Mouse (Mus musculus) lung, postnatal 0 days (tissue): ENCODE measurements around the gene Ncoa4. TPM values are rescaled to one million over a fixed set of nuclear protein-coding genes. Genes with fewer than 3 reads are reported as not detected.
"Not testable (repeated sequence)": the region's sequence is repeated elsewhere in the genome, so short reads cannot be mapped to it uniquely, and the experiment has no call there.

Source experiments
- ATAC-seq: fragments of 200-750 bp; cut with Nextera tagmentation; 2 replicates; pipeline ENCODE4 v1.8.0; 2017; ENCODE audit warnings: moderate library complexity
- DNase-seq: peaks from one replicate; pipeline ENCODE4 v3.0.0-alpha.2; 2016; ENCODE audit warnings: low spot score
- H3K27ac ChIP-seq: fragments of 300-500 bp; sonication (generic); 2 replicates; pipeline ENCODE4 v1.5.1; 2014; ENCODE audit warnings: antibody characterized with exemption, mild to moderate bottlenecking, low read length, mixed read lengths
- H3K27me3 ChIP-seq: fragments of 300-500 bp; sonication (generic); replicated peaks from 2 replicates; pipeline ENCODE4 v1.6.1; 2014; ENCODE audit warnings: low read length, mixed read lengths; ENCODE audit not compliant: insufficient read depth
- H3K36me3 ChIP-seq: fragments of 300-500 bp; sonication (generic); 2 replicates; pipeline ENCODE4 v1.6.1; 2014; ENCODE audit warnings: low read length, mixed read lengths; ENCODE audit not compliant: insufficient read depth
- H3K4me1 ChIP-seq: fragments of 300-500 bp; sonication (generic); 2 replicates; pipeline ENCODE4 v1.6.1; 2014; ENCODE audit warnings: antibody characterized with exemption, low read depth, low read length, mixed read lengths; ENCODE audit not compliant: insufficient read depth
- H3K4me2 ChIP-seq: fragments of 300-500 bp; sonication (generic); replicated peaks from 2 replicates; pipeline ENCODE4 v1.6.1; 2014; ENCODE audit warnings: low read depth, mild to moderate bottlenecking, low read length, moderate library complexity, mixed read lengths
- H3K4me3 ChIP-seq: fragments of 300-500 bp; sonication (generic); 2 replicates; pipeline ENCODE4 v1.5.1; 2014; ENCODE audit warnings: low read depth, low read length
- H3K9ac ChIP-seq: fragments of 300-500 bp; sonication (generic); replicated peaks from 2 replicates; pipeline ENCODE4 v1.6.1; 2014; ENCODE audit warnings: low read depth, mild to moderate bottlenecking
- H3K9me3 ChIP-seq: fragments of 300-500 bp; sonication (generic); 2 replicates; pipeline ENCODE4 v1.6.1; 2016; ENCODE audit warnings: low read length, mixed read lengths
- CTCF ChIP-seq: IDR thresholded peaks from 2 replicates; pipeline ENCODE4 v1.5.1; 2016; ENCODE audit warnings: antibody characterized with exemption, mild to moderate bottlenecking
- EP300 ChIP-seq: IDR thresholded peaks from 2 replicates; pipeline ENCODE4 v1.6.1; 2016; ENCODE audit warnings: antibody characterized with exemption, mild to moderate bottlenecking, control low read depth
- WGBS: fragments of 180-500 bp; shearing (Covaris S2); extraction: QIAGEN DNeasy Blood & Tissue Kit; methylation state at CpG from one replicate; pipeline ENCODE4 v1.1.7; 2014; 5-methylcytosine and 5-hydroxymethylcytosine counted together
- polyA plus RNA-seq: library from polyadenylated mRNA; unstranded; fragments of >200 nt; fragmentation: Nextera tagmentation; extraction: Ambion mirVana; gene quantifications from 2 replicates; pipeline ENCODE4 v1.2.1, GENCODE M21; 2015

Ncoa4 gene
- polyA plus RNA-seq, 1 experiment from 2014 or later, result 73.5 TPM

DNA sequence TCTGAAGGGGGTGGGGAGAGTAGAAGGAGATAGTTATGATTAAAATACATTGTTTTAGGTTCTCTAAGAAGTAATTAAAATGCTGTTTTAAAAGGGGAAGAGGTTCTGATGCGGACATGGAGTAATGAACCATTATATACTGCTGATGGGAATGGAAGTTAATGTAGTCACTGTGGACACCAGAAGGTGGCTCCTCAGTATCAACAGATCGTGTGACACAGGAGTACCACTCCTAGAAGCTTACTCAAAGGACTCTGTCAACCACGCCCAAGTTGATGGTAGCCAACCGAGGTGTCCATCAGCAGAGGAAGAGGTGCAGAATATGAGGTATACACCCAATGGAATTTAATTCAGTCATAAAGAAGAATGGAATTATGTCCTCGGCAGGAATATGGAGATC, 31.3 kb upstream of the Ncoa4 start:
- no peaks in the 10 kb centered on the region for H3K4me1 ChIP-seq
- H3K9ac ChIP-seq, result no peak overlapping the region
- TF ChIP-seq CTCF, result no peak
- TF ChIP-seq EP300, result no peak
- no peak overlapping the region for H3K4me2 ChIP-seq
- H3K9me3 ChIP-seq, result no peaks in the 10 kb centered on the region
- 0 out of 2 replicates have a peak, but pooled peaks cover 3% of the 10 kb centered on the region for H3K27me3 ChIP-seq
- DNase-seq, result no peak
- 76% methylated on average over 5 of the region's 5 CpGs for WGBS
- no peak overlapping the region for H3K4me3 ChIP-seq
- H3K36me3 ChIP-seq, result no peaks in the 10 kb centered on the region
- no peak for ATAC-seq
- H3K27ac ChIP-seq, result no peak overlapping the region

DNA sequence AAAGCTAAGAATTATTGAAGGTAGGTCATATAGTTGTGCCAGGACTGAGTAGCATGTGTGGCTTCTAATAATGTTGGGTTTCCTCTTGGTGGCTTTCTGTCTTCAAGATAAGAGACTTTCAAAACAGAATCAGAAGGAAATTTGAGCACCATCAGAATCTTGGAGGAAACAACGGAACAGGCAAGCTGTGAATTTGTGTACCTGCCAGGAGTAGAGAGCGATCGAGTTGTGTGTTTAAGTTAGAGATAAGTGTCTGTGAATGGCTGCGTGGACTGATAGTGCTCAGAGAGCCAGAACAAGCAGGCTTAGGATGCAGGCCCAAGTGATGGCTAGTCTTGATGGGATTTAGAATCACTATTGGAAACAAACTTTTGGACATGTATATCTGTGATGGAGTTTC, 27.8 kb upstream of the Ncoa4 start:
- no peaks in the 10 kb centered on the region for H3K9me3 ChIP-seq
- no peak overlapping the region for H3K4me3 ChIP-seq
- no peak overlapping the region for H3K4me2 ChIP-seq
- WGBS, result 24% methylated on average over 4 of the region's 4 CpGs
- DNase-seq (no peak), ATAC-seq (no peak)
- no peaks in the 10 kb centered on the region for H3K4me1 ChIP-seq
- H3K27me3 ChIP-seq, result 0 out of 2 replicates have a peak, but pooled peaks cover 3% of the 10 kb centered on the region
- TF ChIP-seq CTCF (no peak), EP300 (no peak)
- no peak overlapping the region for H3K27ac ChIP-seq
- H3K9ac ChIP-seq, result no peak overlapping the region
- H3K36me3 ChIP-seq, result no peaks in the 10 kb centered on the region

DNA sequence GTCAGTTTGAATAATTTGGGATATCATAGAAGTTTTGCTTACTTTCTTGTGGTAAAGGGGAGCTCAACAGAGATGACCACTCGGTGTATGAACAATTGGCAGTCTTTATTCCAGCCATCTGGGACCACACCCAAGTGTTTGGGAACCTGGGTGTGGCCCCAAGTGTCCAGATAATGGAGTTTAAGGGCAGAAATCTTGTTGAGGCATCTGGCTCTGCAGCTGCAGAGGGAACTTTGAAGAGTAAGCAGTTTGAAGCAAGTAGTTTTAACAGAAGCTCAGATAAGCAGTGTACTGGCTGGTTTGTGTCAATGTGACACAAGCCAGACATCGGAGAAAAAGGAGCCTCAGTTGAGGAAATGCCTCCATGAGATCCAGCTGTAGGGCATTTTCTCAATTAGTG, 25.4 kb upstream of the Ncoa4 start:
- Histone ChIP-seq H3K4me3 (no peak overlapping the region), H3K27me3 (0 out of 2 replicates have a peak, but pooled peaks cover 3% of the 10 kb centered on the region), H3K4me2 (no peak overlapping the region), H3K9ac (no peak overlapping the region), H3K27ac (no peak overlapping the region), H3K4me1 (no peaks in the 10 kb centered on the region), H3K9me3 (no peaks in the 10 kb centered on the region), H3K36me3 (no peaks in the 10 kb centered on the region)
- no peak for TF ChIP-seq EP300
- TF ChIP-seq CTCF, result no peak
- ATAC-seq (no peak), DNase-seq (peak; percentile 25)
- 43% methylated on average over 2 of the region's 2 CpGs for WGBS

DNA sequence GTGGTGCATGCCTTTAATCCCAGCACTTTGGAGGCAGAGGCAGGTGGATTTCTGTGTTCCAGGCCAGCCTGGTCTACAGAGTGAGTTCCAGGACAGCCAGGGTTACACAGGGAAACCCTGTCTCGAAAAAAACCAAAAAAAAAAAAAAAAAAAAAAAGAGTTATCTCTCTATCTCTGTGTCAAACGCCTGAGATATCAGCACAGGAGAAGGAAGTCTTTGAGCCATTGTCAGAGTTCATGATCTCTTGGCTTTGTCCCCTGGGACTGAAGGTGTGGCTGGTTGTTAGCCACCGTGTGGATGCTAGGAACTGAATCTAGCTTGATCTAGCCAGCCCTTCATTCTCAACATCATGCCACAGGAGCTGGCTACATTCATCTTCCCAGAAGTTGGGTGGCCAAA, 23.2 kb upstream of the Ncoa4 start:
- 39% methylated on average over 3 of the region's 3 CpGs for WGBS
- not testable (repeated sequence) for H3K27me3 ChIP-seq, DNase-seq, H3K4me1 ChIP-seq, H3K4me3 ChIP-seq, ATAC-seq, H3K9me3 ChIP-seq, H3K27ac ChIP-seq, H3K4me2 ChIP-seq, H3K36me3 ChIP-seq, H3K9ac ChIP-seq

DNA sequence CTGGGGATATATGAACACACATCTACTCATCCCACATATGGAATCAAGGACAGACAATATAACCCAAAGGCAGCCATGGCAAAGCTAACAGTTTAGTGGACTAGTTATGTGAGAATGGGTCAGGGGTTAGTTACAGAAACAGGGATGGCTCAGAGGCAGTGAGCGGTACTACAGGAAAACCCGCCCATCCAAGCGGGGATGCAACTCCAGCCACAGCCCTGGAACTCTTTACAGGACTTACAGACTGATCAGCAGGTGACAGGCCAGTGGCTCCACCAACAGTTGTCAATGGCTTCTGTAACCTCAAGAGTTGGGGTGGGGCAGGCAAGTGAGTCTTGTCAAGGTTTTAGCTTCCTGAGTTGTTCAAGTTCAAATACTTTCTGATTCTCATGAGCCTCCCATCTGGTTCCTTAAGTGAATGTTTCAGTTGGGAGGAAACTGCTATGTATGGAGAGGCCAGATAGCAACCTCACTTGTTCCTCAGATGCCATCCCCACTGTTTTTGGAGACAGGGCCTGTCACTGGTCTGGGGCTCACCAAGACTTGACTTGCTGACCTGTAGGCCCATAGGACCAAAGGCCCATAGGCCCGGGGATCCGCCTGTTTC, 19.2 kb upstream of the Ncoa4 start:
- no peak for ATAC-seq
- DNase-seq, result no peak
- TF ChIP-seq CTCF (no peak), EP300 (no peak)
- WGBS, result 80% methylated on average over 5 of the region's 5 CpGs
- no peaks in the 10 kb centered on the region for H3K9me3 ChIP-seq
- no peaks in the 10 kb centered on the region for H3K4me1 ChIP-seq
- H3K27ac ChIP-seq, result no peak overlapping the region
- no peaks in the 10 kb centered on the region for H3K27me3 ChIP-seq
- H3K9ac ChIP-seq, result no peak overlapping the region
- no peak overlapping the region for H3K4me2 ChIP-seq
- no peaks in the 10 kb centered on the region for H3K36me3 ChIP-seq
- no peak overlapping the region for H3K4me3 ChIP-seq

DNA sequence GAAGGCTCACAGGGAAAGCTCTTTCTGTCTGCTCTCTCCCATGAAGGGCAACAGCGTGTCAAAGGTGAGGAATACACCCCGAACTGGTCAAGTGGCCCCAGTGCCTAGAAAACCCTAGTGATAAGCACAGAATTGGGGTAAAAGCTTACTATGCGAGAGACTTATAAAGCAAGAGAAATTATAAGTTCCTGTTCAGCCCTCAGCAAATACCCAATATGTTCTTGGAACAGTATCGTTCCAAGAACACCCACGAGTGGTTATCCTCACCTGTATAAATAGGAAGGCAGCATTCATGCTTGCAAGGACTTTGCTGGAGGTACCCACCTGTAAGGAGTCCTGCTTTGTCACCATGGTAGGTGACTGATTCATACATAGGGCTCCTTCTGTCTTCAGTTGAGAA, 17.9 kb upstream of the Ncoa4 start, which contains the start of gene Msmb:
Gene Msmb, plus strand, starts transcription at position 301 of the 400 bp plus-strand sequence.
- TF ChIP-seq EP300 (no peak), CTCF (no peak)
- 83% methylated on average over 5 of the region's 5 CpGs for WGBS

DNA sequence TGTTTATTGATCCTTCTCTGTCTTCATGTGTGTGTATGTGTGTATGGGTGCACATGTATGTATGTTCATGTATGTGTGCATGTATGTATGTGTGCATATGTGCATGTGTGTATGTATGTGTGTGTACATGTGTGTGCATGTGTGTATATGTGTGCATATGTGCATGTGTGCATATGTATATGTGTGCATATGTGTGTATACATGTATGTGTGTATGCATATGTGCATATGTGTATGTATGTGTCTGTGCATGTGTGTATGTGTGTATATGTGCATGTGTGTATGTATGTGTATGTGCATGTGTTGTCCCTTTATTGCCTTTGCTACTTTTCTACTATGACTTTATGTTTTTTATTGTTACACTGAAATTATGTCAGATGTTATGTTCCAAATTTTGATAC, 14.9 kb upstream of the Ncoa4 start:
- Histone ChIP-seq H3K4me2 (no peak overlapping the region), H3K4me3 (no peak overlapping the region), H3K27ac (no peak overlapping the region), H3K9me3 (peaks cover 4% of the 10 kb centered on the region; the same call in 1 of the 2 replicates), H3K27me3 (no peaks in the 10 kb centered on the region; the same call in 1 of the 2 replicates), H3K36me3 (no peaks in the 10 kb centered on the region), H3K9ac (no peak overlapping the region), H3K4me1 (no peaks in the 10 kb centered on the region)
- TF ChIP-seq CTCF (no peak), EP300 (no peak)
- ATAC-seq (no peak), DNase-seq (no peak)

More for the DNA sequence above, 17.9 kb upstream of the Ncoa4 start, which contains the start of gene Msmb:
- Histone ChIP-seq H3K27ac (no peak within 1 kb of the TSS), H3K4me3 (no peak within 1 kb of the TSS), H3K9ac (no peak within 1 kb of the TSS), H3K4me2 (no peak within 1 kb of the TSS), H3K27me3 (no peaks in the 10 kb centered on the region), H3K9me3 (no peaks in the 10 kb centered on the region), H3K36me3 (no peaks in the 10 kb centered on the region), H3K4me1 (no peaks in the 10 kb centered on the region)
- DNase-seq (no peak), ATAC-seq (no peak)
